Mouse (Mus musculus) lung, postnatal 0 days (tissue): ENCODE measurements at regions not wholly inside any gene's neighbourhood (a gene's known extent, or its start where the extent isn't known, plus 50 kb on each side); places are given as distances from the start of the nearest gene placed in this dataset.
A peak's percentile ranks its signal among the peaks of the same experiment; 100 is the strongest.

Source experiments
- ATAC-seq: fragments of 200-750 bp; cut with Nextera tagmentation; 2 replicates; pipeline ENCODE4 v1.8.0; 2017; ENCODE audit warnings: moderate library complexity
- DNase-seq: peaks from one replicate; pipeline ENCODE4 v3.0.0-alpha.2; 2016; ENCODE audit warnings: low spot score
- H3K27ac ChIP-seq: fragments of 300-500 bp; sonication (generic); 2 replicates; pipeline ENCODE4 v1.5.1; 2014; ENCODE audit warnings: antibody characterized with exemption, mild to moderate bottlenecking, low read length, mixed read lengths
- H3K27me3 ChIP-seq: fragments of 300-500 bp; sonication (generic); replicated peaks from 2 replicates; pipeline ENCODE4 v1.6.1; 2014; ENCODE audit warnings: low read length, mixed read lengths; ENCODE audit not compliant: insufficient read depth
- H3K36me3 ChIP-seq: fragments of 300-500 bp; sonication (generic); 2 replicates; pipeline ENCODE4 v1.6.1; 2014; ENCODE audit warnings: low read length, mixed read lengths; ENCODE audit not compliant: insufficient read depth
- H3K4me1 ChIP-seq: fragments of 300-500 bp; sonication (generic); 2 replicates; pipeline ENCODE4 v1.6.1; 2014; ENCODE audit warnings: antibody characterized with exemption, low read depth, low read length, mixed read lengths; ENCODE audit not compliant: insufficient read depth
- H3K4me2 ChIP-seq: fragments of 300-500 bp; sonication (generic); replicated peaks from 2 replicates; pipeline ENCODE4 v1.6.1; 2014; ENCODE audit warnings: low read depth, mild to moderate bottlenecking, low read length, moderate library complexity, mixed read lengths
- H3K4me3 ChIP-seq: fragments of 300-500 bp; sonication (generic); 2 replicates; pipeline ENCODE4 v1.5.1; 2014; ENCODE audit warnings: low read depth, low read length
- H3K9ac ChIP-seq: fragments of 300-500 bp; sonication (generic); replicated peaks from 2 replicates; pipeline ENCODE4 v1.6.1; 2014; ENCODE audit warnings: low read depth, mild to moderate bottlenecking
- H3K9me3 ChIP-seq: fragments of 300-500 bp; sonication (generic); 2 replicates; pipeline ENCODE4 v1.6.1; 2016; ENCODE audit warnings: low read length, mixed read lengths
- CTCF ChIP-seq: IDR thresholded peaks from 2 replicates; pipeline ENCODE4 v1.5.1; 2016; ENCODE audit warnings: antibody characterized with exemption, mild to moderate bottlenecking
- EP300 ChIP-seq: IDR thresholded peaks from 2 replicates; pipeline ENCODE4 v1.6.1; 2016; ENCODE audit warnings: antibody characterized with exemption, mild to moderate bottlenecking, control low read depth
- WGBS: fragments of 180-500 bp; shearing (Covaris S2); extraction: QIAGEN DNeasy Blood & Tissue Kit; methylation state at CpG from one replicate; pipeline ENCODE4 v1.1.7; 2014; 5-methylcytosine and 5-hydroxymethylcytosine counted together

DNA sequence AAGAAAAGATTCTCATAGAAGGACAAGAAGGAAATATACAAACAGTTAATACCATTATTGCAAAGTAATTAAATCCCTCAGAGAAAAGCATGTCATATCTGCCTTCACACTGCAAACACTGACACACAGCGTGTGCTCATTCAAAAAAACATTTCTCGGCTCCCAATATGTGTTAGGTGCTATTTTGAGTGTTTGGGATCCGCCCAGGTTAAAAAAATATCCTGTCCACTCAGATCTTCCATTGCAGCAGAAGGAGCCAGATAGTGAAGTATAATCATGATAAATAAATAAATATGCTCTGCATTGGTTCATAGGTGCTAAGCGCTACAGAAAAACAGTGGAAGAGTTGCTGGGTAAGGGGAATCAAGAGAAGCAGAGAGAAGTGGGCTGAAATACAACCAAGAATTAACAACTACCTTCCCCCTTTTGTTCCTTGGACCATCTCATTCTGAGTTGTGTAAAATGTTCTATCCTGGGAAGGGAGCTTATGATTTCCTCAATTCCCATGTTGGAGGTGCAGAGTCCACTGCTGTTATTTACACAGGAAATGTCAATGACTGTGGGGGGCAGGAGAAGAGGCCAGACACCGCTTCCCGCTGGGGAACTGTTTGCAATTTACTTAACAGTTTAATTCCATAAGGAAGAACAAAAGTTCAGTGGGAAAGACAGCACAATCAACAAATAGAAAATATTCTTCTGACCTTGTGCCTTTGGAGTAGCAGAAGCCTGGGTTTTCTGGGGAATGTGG is 139.9 kb downstream of the Tle1 start:
- DNase-seq, result no peak
- H3K27ac ChIP-seq, result no peak overlapping the region
- no peak for ATAC-seq
- no peaks in the 10 kb centered on the region for H3K27me3 ChIP-seq
- no peaks in the 10 kb centered on the region for H3K36me3 ChIP-seq
- no peaks in the 10 kb centered on the region for H3K4me1 ChIP-seq
- no peak overlapping the region for H3K4me3 ChIP-seq
- H3K9ac ChIP-seq, result no peak overlapping the region
- no peaks in the 10 kb centered on the region for H3K9me3 ChIP-seq
- TF ChIP-seq EP300 (no peak), CTCF (no peak)
- WGBS, result 51% methylated on average over 6 of the region's 6 CpGs
- H3K4me2 ChIP-seq, result no peak overlapping the region

GRCm38 (mm10) chr4:72049638-72050454 is 150.9 kb downstream of the Tle1 start:
- Histone ChIP-seq H3K27ac (no peak overlapping the region), H3K4me2 (no peak overlapping the region), H3K9ac (no peak overlapping the region), H3K4me1 (no peaks in the 10 kb centered on the region), H3K27me3 (no peaks in the 10 kb centered on the region), H3K4me3 (no peak overlapping the region), H3K9me3 (no peaks in the 10 kb centered on the region), H3K36me3 (no peaks in the 10 kb centered on the region)
- no peak for TF ChIP-seq CTCF
- no peak for TF ChIP-seq EP300
- DNase-seq (peak; percentile 38), ATAC-seq (no peak)
- 12% methylated on average over 6 of the region's 6 CpGs for WGBS

- no peak overlapping the region for H3K4me2 ChIP-seq
- no peaks in the 10 kb centered on the region for H3K36me3 ChIP-seq
- no peaks in the 10 kb centered on the region for H3K4me1 ChIP-seq
- no peak overlapping the region for H3K9ac ChIP-seq
- ATAC-seq (no peak), DNase-seq (no peak)
- no peak overlapping the region for H3K27ac ChIP-seq
- 71% methylated on average over 2 of the region's 2 CpGs for WGBS
- H3K9me3 ChIP-seq, result no peaks in the 10 kb centered on the region
- H3K27me3 ChIP-seq, result no peaks in the 10 kb centered on the region
- TF ChIP-seq EP300 (no peak), CTCF (no peak)
- H3K4me3 ChIP-seq, result no peak overlapping the region
Measured at GRCm38 (mm10) chr4:72022152-72022551, 178.6 kb downstream of the Tle1 start.

- peak; percentile 25; the same call in 1 of the 2 replicates for ATAC-seq
- Histone ChIP-seq H3K36me3 (no peaks in the 10 kb centered on the region), H3K4me3 (no peak overlapping the region), H3K4me2 (no peak overlapping the region), H3K9me3 (no peaks in the 10 kb centered on the region), H3K9ac (no peak overlapping the region), H3K4me1 (no peaks in the 10 kb centered on the region), H3K27me3 (no peaks in the 10 kb centered on the region), H3K27ac (no peak overlapping the region)
- DNase-seq, result peak; percentile 23
- whole genome bisulfite sequencing, result 49% methylated on average over 2 of the region's 2 CpGs
- no peak for TF ChIP-seq CTCF
- peak; percentile 31; the same call in 1 of the 2 replicates for TF ChIP-seq EP300
Measured at GRCm38 (mm10) chr4:72014221-72014850, 186.4 kb downstream of the Tle1 start.

DNA sequence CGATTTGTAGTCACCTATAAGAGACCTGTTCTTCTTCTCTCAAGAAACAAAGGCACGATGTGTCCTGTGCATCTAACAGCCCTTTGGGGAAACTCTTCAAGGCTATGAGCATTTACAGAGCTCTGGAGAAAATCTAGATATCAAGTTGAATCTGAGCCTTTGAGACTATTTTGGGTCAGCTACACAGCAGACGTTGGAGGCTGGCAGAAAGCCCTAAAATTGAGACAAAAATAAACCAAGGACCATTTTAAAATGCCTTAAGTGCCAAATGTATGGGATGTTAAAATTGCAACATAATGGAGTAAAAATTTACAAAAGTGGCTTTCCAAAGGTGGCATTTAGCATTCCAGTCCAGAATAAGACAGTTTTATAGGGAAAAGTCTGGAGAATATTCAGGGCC is 187.1 kb downstream of the Tle1 start:
- Histone ChIP-seq H3K4me3 (no peak overlapping the region), H3K27me3 (no peaks in the 10 kb centered on the region), H3K36me3 (no peaks in the 10 kb centered on the region), H3K9ac (no peak overlapping the region), H3K9me3 (no peaks in the 10 kb centered on the region), H3K27ac (no peak overlapping the region), H3K4me2 (no peak overlapping the region), H3K4me1 (no peaks in the 10 kb centered on the region)
- ATAC-seq, result no peak
- no peak for DNase-seq
- TF ChIP-seq CTCF (no peak), EP300 (no peak)
- 70% methylated on average over 3 of the region's 3 CpGs for WGBS

DNA sequence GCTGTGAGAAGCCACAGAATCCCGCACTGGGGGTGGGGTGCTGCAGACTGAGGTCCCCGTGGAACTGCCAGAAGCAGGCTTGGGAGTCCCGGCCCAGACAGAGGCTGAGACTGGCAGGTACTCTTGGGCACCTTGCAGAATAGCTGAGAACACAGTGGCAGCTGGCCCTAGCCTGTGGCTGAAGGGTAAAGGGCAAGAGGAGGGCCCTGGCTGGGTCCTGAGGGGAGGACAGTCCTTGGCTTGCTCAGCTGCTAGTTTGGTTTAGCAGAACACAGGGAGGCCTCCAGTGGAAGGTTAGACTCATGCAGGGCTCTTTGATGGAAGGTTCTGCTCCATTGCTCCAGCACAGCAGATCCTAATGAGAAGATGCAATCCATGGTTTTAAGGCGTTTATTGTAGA is 190.4 kb downstream of the Tle1 start:
- WGBS, result 77% methylated on average over 4 of the region's 4 CpGs
- Histone ChIP-seq H3K4me3 (no peak overlapping the region), H3K4me2 (no peak overlapping the region), H3K27ac (no peak overlapping the region), H3K36me3 (no peaks in the 10 kb centered on the region), H3K27me3 (no peaks in the 10 kb centered on the region), H3K9me3 (no peaks in the 10 kb centered on the region), H3K9ac (no peak overlapping the region), H3K4me1 (no peaks in the 10 kb centered on the region)
- no peak for TF ChIP-seq CTCF
- TF ChIP-seq EP300, result no peak
- ATAC-seq, result no peak
- DNase-seq, result no peak
